Mouse (Mus musculus) intestine, embryonic 14.5 days (tissue): ENCODE measurements around the gene Itpripl2. TPM values are rescaled to one million over a fixed set of nuclear protein-coding genes. Genes with fewer than 3 reads are reported as not detected.

ENCODE experiments used
- ATAC-seq: fragments of 200-750 bp; cut with Nextera tagmentation; replicated peaks from 2 replicates; pipeline ENCODE4 v1.8.0; 2017; ENCODE audit warnings: low read depth, moderate number of reproducible peaks, moderate TSS enrichment, moderate library complexity; ENCODE audit not compliant: low FRiP score, low TSS enrichment
- DNase-seq: peaks from one replicate; pipeline ENCODE4 v3.0.0-alpha.2; 2018; ENCODE audit warnings: low spot score
- H3K27ac ChIP-seq: fragments of 300-500 bp; sonication (generic); 2 replicates; pipeline ENCODE4 v1.5.1; 2014; ENCODE audit warnings: low read depth, mild to moderate bottlenecking, control low read depth
- H3K27me3 ChIP-seq: fragments of 300-500 bp; sonication (generic); replicated peaks from 2 replicates; pipeline ENCODE4 v1.6.1; 2014; ENCODE audit warnings: low read length, control low read depth; ENCODE audit not compliant: control insufficient read depth, insufficient read depth
- H3K36me3 ChIP-seq: fragments of 300-500 bp; sonication (generic); 2 replicates; pipeline ENCODE4 v1.6.1; 2014; ENCODE audit warnings: low read length, control low read depth; ENCODE audit not compliant: control insufficient read depth, insufficient read depth
- H3K4me1 ChIP-seq: fragments of 300-500 bp; sonication (generic); replicated peaks from 2 replicates; pipeline ENCODE4 v1.6.1; 2014; ENCODE audit warnings: low read length, control low read depth, mixed read lengths; ENCODE audit not compliant: control insufficient read depth, insufficient read depth
- H3K4me2 ChIP-seq: fragments of 300-500 bp; sonication (generic); 2 replicates; pipeline ENCODE4 v1.6.1; 2014; ENCODE audit warnings: low read length
- H3K4me3 ChIP-seq: fragments of 300-500 bp; sonication (generic); 2 replicates; pipeline ENCODE4 v1.5.1; 2014; ENCODE audit warnings: low read depth, low read length, control low read depth, mixed read lengths
- H3K9ac ChIP-seq: fragments of 300-500 bp; sonication (generic); 2 replicates; pipeline ENCODE4 v1.6.1; 2014; ENCODE audit warnings: mild to moderate bottlenecking, low read length
- H3K9me3 ChIP-seq: fragments of 300-500 bp; sonication (generic); 2 replicates; pipeline ENCODE4 v1.6.1; 2016; ENCODE audit warnings: low read length, control low read depth; ENCODE audit not compliant: control insufficient read depth
- WGBS: fragments of 180-500 bp; shearing (Covaris S2); extraction: QIAGEN DNeasy Blood & Tissue Kit; methylation state at CpG from one replicate; pipeline ENCODE4 v1.1.7; 2014; 5-methylcytosine and 5-hydroxymethylcytosine counted together
- polyA plus RNA-seq: library from polyadenylated mRNA; unstranded; fragments of >200 nt; fragmentation: Nextera tagmentation; extraction: Ambion mirVana; gene quantifications from 2 replicates; pipeline ENCODE4 v1.2.1, GENCODE M21; 2014

Itpripl2 gene
- polyA plus RNA-seq, 1 experiment from 2014 or later = 2.8 TPM

GRCm38 (mm10) chr7:118462818-118463762, 28.7 kb downstream of the Itpripl2 start:
- Histone ChIP-seq H3K27ac (0 out of 2 replicates have a peak overlapping the region, but pooled peaks have one; percentile 11), H3K9me3 (no peaks in the 10 kb centered on the region), H3K4me3 (no peak overlapping the region), H3K4me2 (no peak overlapping the region), H3K27me3 (no peaks in the 10 kb centered on the region), H3K4me1 (peaks cover 22% of the 10 kb centered on the region), H3K9ac (no peak overlapping the region), H3K36me3 (no peaks in the 10 kb centered on the region)
- DNase-seq = peak; percentile 49
- 38% methylated on average over 11 of the region's 11 CpGs for WGBS
- 0 out of 2 replicates have a peak, but pooled peaks have one; percentile 34 for ATAC-seq

DNA sequence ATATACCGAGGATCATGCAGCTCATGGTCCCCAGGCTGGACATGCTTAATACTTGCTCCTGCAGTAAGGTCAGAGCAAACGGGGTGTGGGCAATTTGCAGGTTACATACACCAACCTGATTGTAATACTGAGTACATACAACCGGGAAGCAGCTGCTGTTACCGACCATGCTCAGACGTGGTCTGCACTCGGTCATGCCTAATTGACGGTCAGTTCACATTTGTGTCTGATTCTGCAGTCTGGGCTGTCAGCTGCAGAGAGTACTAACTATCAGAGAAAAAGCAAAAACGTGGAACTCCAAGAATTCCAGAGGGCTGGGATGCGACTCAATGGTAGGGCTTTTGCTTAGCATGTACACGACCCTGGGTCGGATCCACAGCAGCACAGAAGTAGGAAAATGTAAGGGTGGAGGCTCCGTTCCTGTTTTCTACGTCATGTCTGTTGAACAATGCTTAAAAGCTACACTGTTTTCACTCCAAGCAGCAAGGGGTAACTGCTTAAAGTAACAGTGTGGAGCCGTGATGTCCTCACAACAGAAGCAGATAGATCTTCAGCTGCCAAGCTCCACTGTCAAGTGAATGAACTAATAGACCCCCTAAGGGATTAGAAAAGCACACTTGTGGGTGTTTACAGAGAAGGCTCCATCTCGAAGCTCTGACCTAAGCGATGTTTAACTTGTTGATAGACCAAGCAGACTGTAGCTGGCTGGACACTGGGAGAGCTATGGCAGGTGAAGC, 30.2 kb downstream of the Itpripl2 start:
- H3K4me3 ChIP-seq = no peak overlapping the region
- H3K27me3 ChIP-seq = no peaks in the 10 kb centered on the region
- H3K27ac ChIP-seq = no peak overlapping the region
- peaks cover 22% of the 10 kb centered on the region for H3K4me1 ChIP-seq
- DNase-seq (peak; percentile 50), ATAC-seq (no peak; the same call in 1 of the 2 replicates)
- 22% methylated on average over 16 of the region's 16 CpGs for WGBS
- no peaks in the 10 kb centered on the region for H3K36me3 ChIP-seq
- no peak overlapping the region for H3K4me2 ChIP-seq
- no peak overlapping the region for H3K9ac ChIP-seq
- no peaks in the 10 kb centered on the region for H3K9me3 ChIP-seq

- ATAC-seq = no peak
- no peak for DNase-seq
- no peaks in the 10 kb centered on the region for H3K4me1 ChIP-seq
- no peaks in the 10 kb centered on the region for H3K27me3 ChIP-seq
- H3K36me3 ChIP-seq = no peaks in the 10 kb centered on the region
- H3K4me2 ChIP-seq = no peak overlapping the region
- no peak overlapping the region for H3K9ac ChIP-seq
- no peaks in the 10 kb centered on the region for H3K9me3 ChIP-seq
- H3K4me3 ChIP-seq = no peak overlapping the region
- 64% methylated on average over 4 of the region's 4 CpGs for WGBS
- no peak overlapping the region for H3K27ac ChIP-seq
These were observed 38.1 kb downstream of the Itpripl2 start for GRCm38 (mm10) chr7:118453722-118454121.

GRCm38 (mm10) chr7:118452940-118453339, 38.8 kb downstream of the Itpripl2 start:
- WGBS = 17% methylated on average over 2 of the region's 2 CpGs
- Histone ChIP-seq H3K27me3 (no peaks in the 10 kb centered on the region), H3K4me3 (no peak overlapping the region), H3K36me3 (no peaks in the 10 kb centered on the region), H3K9me3 (no peaks in the 10 kb centered on the region), H3K4me1 (no peaks in the 10 kb centered on the region), H3K9ac (no peak overlapping the region), H3K27ac (no peak overlapping the region), H3K4me2 (no peak overlapping the region)
- ATAC-seq = no peak
- no peak for DNase-seq

DNA sequence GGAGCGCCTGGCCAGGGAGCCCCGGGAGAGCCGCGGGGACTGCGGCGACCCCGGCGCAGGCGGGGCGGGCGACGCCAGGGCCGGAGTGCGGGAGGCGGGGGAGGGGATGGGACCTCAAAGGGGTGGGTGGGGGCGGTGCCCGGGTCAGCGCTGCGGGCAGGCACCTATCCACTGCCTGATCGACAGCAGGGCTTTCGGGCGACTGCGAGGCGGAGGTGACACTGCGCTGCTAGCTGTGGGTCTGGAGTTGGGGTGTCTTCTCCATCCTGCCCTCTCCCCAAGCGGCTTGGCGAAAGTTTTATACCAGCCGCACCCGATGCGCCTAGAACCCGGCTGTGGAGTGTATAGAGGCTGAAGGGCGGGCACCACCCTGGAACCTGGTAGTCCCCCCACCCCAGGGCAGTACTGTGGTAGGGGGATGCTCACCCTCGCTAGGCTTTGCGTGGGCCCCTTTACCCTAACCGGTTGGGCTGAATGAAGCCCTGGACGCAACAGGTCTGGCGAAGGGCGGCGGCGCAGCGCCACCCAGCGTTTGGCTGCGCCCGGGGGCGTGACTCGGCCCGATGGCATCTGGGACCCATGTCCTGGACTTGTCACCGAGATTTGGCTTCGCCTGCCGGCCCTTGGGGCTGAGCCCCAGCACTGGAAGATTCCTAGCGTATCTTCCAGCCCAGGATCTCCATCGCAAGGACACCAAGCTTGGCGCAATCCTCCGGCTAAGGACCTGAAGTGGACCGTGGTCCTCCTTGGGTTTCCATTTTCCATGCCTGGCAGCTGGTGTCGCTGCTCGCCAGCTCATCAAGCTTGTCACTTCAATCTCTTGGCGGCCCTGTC, 43.4 kb downstream of the Itpripl2 start, which contains the start of gene Syt17:
Syt17 (minus strand) TSS at position 89 of the 834 bp plus-strand sequence.
- no peaks in the 10 kb centered on the region for H3K9me3 ChIP-seq
- WGBS = 1% methylated on average over 57 of the region's 58 CpGs
- H3K27ac ChIP-seq = no peak within 1 kb of the TSS

GRCm38 (mm10) chr7:118447291-118448133, 44.3 kb downstream of the Itpripl2 start:
- 1% methylated on average over 64 of the region's 65 CpGs for WGBS
- no peaks in the 10 kb centered on the region for H3K36me3 ChIP-seq
- no peak overlapping the region for H3K27ac ChIP-seq
- H3K9ac ChIP-seq = peak overlapping the region; percentile 49
- peak overlapping the region; percentile 98 for H3K4me2 ChIP-seq
- 0 out of 2 replicates have a peak, but pooled peaks cover 8% of the 10 kb centered on the region for H3K27me3 ChIP-seq
- DNase-seq (peak; percentile 77), ATAC-seq (peak; percentile 41)
- H3K4me1 ChIP-seq = peaks cover 12% of the 10 kb centered on the region; the same call in 1 of the 2 replicates
- peak overlapping the region; percentile 66 for H3K4me3 ChIP-seq
- H3K9me3 ChIP-seq = no peaks in the 10 kb centered on the region

More for the DNA sequence above, 43.4 kb downstream of the Itpripl2 start, which contains the start of gene Syt17:
- peaks cover 9% of the 10 kb centered on the region; the same call in 1 of the 2 replicates for H3K4me1 ChIP-seq
- DNase-seq (peak; percentile 90), ATAC-seq (peak; percentile 82)
- H3K9ac ChIP-seq = peak within 1 kb of the TSS; percentile 49
- 0 out of 2 replicates have a peak, but pooled peaks cover 8% of the 10 kb centered on the region for H3K27me3 ChIP-seq
- no peaks in the 10 kb centered on the region for H3K36me3 ChIP-seq
- peak within 1 kb of the TSS; percentile 98 for H3K4me2 ChIP-seq
- peak within 1 kb of the TSS; percentile 66 for H3K4me3 ChIP-seq

GRCm38 (mm10) chr7:118443895-118444485, 47.8 kb downstream of the Itpripl2 start:
- ATAC-seq (no peak), DNase-seq (no peak)
- Histone ChIP-seq H3K4me1 (peaks cover 16% of the 10 kb centered on the region; the same call in 1 of the 2 replicates), H3K9ac (no peak overlapping the region), H3K36me3 (no peaks in the 10 kb centered on the region), H3K4me3 (no peak overlapping the region), H3K27me3 (0 out of 2 replicates have a peak, but pooled peaks cover 8% of the 10 kb centered on the region), H3K4me2 (no peak overlapping the region), H3K27ac (no peak overlapping the region), H3K9me3 (no peaks in the 10 kb centered on the region)
- WGBS = 41% methylated on average over 7 of the region's 7 CpGs
